Mouse (Mus musculus) G1E (cell line): ENCODE measurements around the gene Ptcd1. TPM values are rescaled to one million over a fixed set of nuclear protein-coding genes. Genes with fewer than 3 reads are reported as not detected.

Source experiments
- ATAC-seq: 2 replicates; pipeline ENCODE4 v1.8.0; 2016; ENCODE audit warnings: mild to moderate bottlenecking; ENCODE audit not compliant: insufficient number of reproducible peaks, poor library complexity, low FRiP score, severe bottlenecking; ENCODE audit errors: extremely low read depth
- DNase-seq: peaks from one replicate; pipeline ENCODE4 v3.0.0; 2012; ENCODE audit warnings: low spot score
- H3K27me3 ChIP-seq: 2 replicates; pipeline ENCODE4 v1.6.1; 2012; ENCODE audit warnings: mild to moderate bottlenecking, low read length, inconsistent platforms; ENCODE audit not compliant: insufficient read depth
- H3K36me3 ChIP-seq: replicated peaks from 2 replicates; pipeline ENCODE3; 2012; ENCODE audit warnings: mild to moderate bottlenecking, inconsistent platforms
- H3K4me1 ChIP-seq: 2 replicates; pipeline ENCODE4 v1.6.1; 2012; ENCODE audit warnings: low read depth, low read length, inconsistent platforms, mixed read lengths; ENCODE audit not compliant: insufficient read depth
- H3K4me3 ChIP-seq: 2 replicates; pipeline ENCODE4 v1.5.1; 2012; ENCODE audit warnings: low read depth, mild to moderate bottlenecking, inconsistent platforms, low read length, moderate library complexity, mixed read lengths
- H3K9me3 ChIP-seq: replicated peaks from 2 replicates; pipeline ENCODE4 v1.6.1; 2012; ENCODE audit warnings: inconsistent platforms
- CTCF ChIP-seq: IDR thresholded peaks from 2 replicates; pipeline ENCODE4 v1.5.1; 2012; ENCODE audit warnings: low read depth, low read length, inconsistent platforms, mixed read lengths
- GATA1 ChIP-seq: IDR thresholded peaks from 2 replicates; pipeline ENCODE4 v1.6.1; 2012; ENCODE audit warnings: borderline replicate concordance, low read length, inconsistent platforms, mixed read lengths
- GATA2 ChIP-seq: IDR thresholded peaks from 2 replicates; pipeline ENCODE4 v1.6.1; 2012; ENCODE audit warnings: low read depth, low read length, inconsistent platforms, borderline replicate concordance
- POLR2AphosphoS5 ChIP-seq: IDR thresholded peaks from 2 replicates; pipeline ENCODE4 v1.6.1; 2012; ENCODE audit warnings: low read depth, low read length, inconsistent platforms; ENCODE audit not compliant: insufficient replicate concordance
- TAL1 ChIP-seq: conservative IDR thresholded peaks from 2 replicates; pipeline ENCODE4 v1.6.1; 2012; ENCODE audit warnings: low read depth, low read length, inconsistent platforms, mixed read lengths
- polyA plus RNA-seq: library from polyadenylated mRNA; stranded (reverse); fragments of >175 nt; gene quantifications from 2 replicates; pipeline ENCODE4 v1.2.3, GENCODE M21; 2012
- total RNA-seq, 2 experiments: library from RNA; stranded (forward) in 1 of 2; stranded (reverse) in 1 of 2; fragments of 200-1000 nt in 1 of 2; fragments of >200 nt in 1 of 2; fragmentation: Nextera tagmentation in 1 of 2; gene quantifications; 2 replicates each; pipeline ENCODE4 v1.2.3; 2014 to 2017

Gene Ptcd1
- total and polyA plus RNA-seq, 3 experiments = 8.2 to 17.1 (median 10.9) TPM

- TF ChIP-seq GATA1 = no peak
- TF ChIP-seq CTCF = no peak
- no peak for TF ChIP-seq TAL1
- no peak for TF ChIP-seq POLR2AphosphoS5
- no peak for TF ChIP-seq GATA2
- DNase-seq (no peak), ATAC-seq (no peak)
Observed at GRCm38 (mm10) chr5:145200387-145200786, 33.5 kb upstream of the Ptcd1 start.

GRCm38 (mm10) chr5:145191962-145192361, 25.1 kb upstream of the Ptcd1 start, which contains the start of gene Atp5j2:
Gene Atp5j2, minus strand, starts transcription at chr5:145192062.
- Histone ChIP-seq H3K27me3 (no peaks in the 10 kb centered on the region), H3K9me3 (no peaks in the 10 kb centered on the region), H3K4me3 (peak within 1 kb of the TSS; percentile 85), H3K36me3 (peaks cover 67% of the 10 kb centered on the region), H3K4me1 (peaks cover 38% of the 10 kb centered on the region)
- ATAC-seq = no peak
- TF ChIP-seq GATA1 (no peak), POLR2AphosphoS5 (no peak), GATA2 (no peak), CTCF (no peak), TAL1 (no peak)
- DNase-seq = no peak

More at GRCm38 (mm10) chr5:145200387-145200786, 33.5 kb upstream of the Ptcd1 start:
- Histone ChIP-seq H3K4me3 (peak overlapping the region; percentile 87; the same call in 1 of the 2 replicates), H3K36me3 (peaks cover 48% of the 10 kb centered on the region), H3K27me3 (no peaks in the 10 kb centered on the region), H3K9me3 (no peaks in the 10 kb centered on the region), H3K4me1 (peaks cover 39% of the 10 kb centered on the region)

- H3K36me3 ChIP-seq = peaks cover 69% of the 10 kb centered on the region
- no peaks in the 10 kb centered on the region for H3K27me3 ChIP-seq
- peaks cover 44% of the 10 kb centered on the region for H3K4me1 ChIP-seq
- no peaks in the 10 kb centered on the region for H3K9me3 ChIP-seq
- no peak for TF ChIP-seq GATA2
- TF ChIP-seq TAL1 = no peak
- TF ChIP-seq GATA1 = no peak
- TF ChIP-seq POLR2AphosphoS5 = no peak
- no peak for TF ChIP-seq CTCF
- peak overlapping the region; percentile 85 for H3K4me3 ChIP-seq
- DNase-seq = peak; percentile 78
- ATAC-seq = peak; percentile 80
Observed at GRCm38 (mm10) chr5:145190875-145191798, 24.2 kb upstream of the Ptcd1 start.

- TF ChIP-seq CTCF (no peak), TAL1 (no peak), GATA2 (no peak), GATA1 (no peak), POLR2AphosphoS5 (no peak)
- ATAC-seq (no peak), DNase-seq (no peak)
- Histone ChIP-seq H3K27me3 (no peaks in the 10 kb centered on the region), H3K36me3 (peaks cover 69% of the 10 kb centered on the region), H3K4me3 (peak overlapping the region; percentile 85), H3K4me1 (peaks cover 51% of the 10 kb centered on the region), H3K9me3 (no peaks in the 10 kb centered on the region)
Observed at GRCm38 (mm10) chr5:145190373-145190772, 23.5 kb upstream of the Ptcd1 start.

DNA sequence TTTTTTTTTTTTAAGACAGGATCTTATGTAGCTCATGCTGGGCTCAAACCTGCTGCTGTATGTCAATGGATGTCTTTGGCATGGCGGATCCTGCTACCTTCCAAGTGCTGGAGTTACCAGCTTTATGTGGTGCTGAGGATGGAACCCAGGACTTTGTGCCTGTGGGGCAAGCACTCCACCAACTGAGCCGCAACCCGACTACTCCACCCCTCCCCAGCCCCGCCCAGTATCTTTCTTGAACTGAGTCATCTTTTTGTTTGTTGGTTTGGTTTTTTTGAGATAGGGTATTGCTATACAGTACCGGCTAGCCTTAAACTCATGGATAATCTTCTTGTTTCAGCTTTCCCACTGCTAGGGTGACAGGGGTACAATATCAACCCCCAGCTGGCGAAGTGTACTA, 22.5 kb upstream of the Ptcd1 start:
- ATAC-seq (0 out of 2 replicates have a peak, but pooled peaks have one; percentile 12), DNase-seq (peak; percentile 23)
- no peaks in the 10 kb centered on the region for H3K27me3 ChIP-seq
- H3K4me3 ChIP-seq = peak overlapping the region; percentile 85; the same call in 1 of the 2 replicates
- H3K4me1 ChIP-seq = peaks cover 55% of the 10 kb centered on the region
- no peaks in the 10 kb centered on the region for H3K9me3 ChIP-seq
- TF ChIP-seq TAL1 = no peak
- TF ChIP-seq GATA1 = no peak
- no peak for TF ChIP-seq POLR2AphosphoS5
- no peak for TF ChIP-seq CTCF
- no peak for TF ChIP-seq GATA2
- H3K36me3 ChIP-seq = peaks cover 68% of the 10 kb centered on the region

DNA sequence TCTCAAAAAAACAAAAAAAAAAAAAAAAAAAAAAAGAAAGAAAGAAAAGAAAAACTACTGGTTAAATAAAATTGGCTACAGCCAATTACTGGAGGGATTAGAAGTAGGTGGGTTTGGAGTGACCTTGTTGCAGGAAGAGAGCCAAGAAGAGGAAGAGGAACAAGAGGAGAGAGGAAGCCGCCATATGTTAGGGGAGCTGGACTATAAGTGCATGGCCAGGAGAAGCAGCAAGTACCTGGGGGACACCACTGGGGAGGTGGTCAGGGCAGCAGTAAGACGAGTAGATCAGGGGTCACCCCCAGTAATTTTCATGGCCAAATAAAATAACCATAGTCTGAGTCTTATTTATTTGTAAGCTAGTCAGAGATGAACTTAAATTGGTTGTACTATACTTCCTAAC, 18.3 kb upstream of the Ptcd1 start:
- TF ChIP-seq GATA2 (no peak), POLR2AphosphoS5 (no peak), TAL1 (no peak), GATA1 (no peak), CTCF (no peak)
- peaks cover 57% of the 10 kb centered on the region for H3K4me1 ChIP-seq
- no peak for ATAC-seq
- H3K9me3 ChIP-seq = no peaks in the 10 kb centered on the region
- H3K27me3 ChIP-seq = no peaks in the 10 kb centered on the region
- H3K36me3 ChIP-seq = peaks cover 94% of the 10 kb centered on the region
- DNase-seq = no peak
- no peak overlapping the region for H3K4me3 ChIP-seq
